Mouse (Mus musculus): Measurements from ENCODE around the gene Kctd11. TPM values are rescaled to one million over a fixed set of nuclear protein-coding genes. Genes with fewer than 3 reads are reported as not detected.

The Kctd11 gene
- polyA plus RNA-seq, 1 experiment, result 5.2 TPM

DNA sequence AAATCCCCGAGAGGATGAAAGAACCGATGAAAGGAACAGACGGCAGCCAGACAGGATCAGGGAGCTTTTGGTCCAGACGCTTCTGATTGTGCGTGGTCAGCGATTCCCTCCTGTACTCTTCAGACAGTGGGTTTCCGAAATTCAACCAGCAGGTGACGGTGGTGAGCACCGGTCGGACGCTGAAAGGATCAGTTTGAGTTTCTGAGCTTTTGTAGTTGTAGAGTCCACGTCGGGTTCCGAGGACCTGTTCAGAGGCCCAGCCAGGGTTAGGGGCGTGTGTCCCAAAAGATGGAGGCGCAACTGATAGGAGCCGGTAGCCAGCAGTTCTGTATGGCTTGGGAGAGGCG lies 727 bp downstream of the Kctd11 start:
- Histone ChIP-seq H3K9me3 (replicated peaks; ENCODE audit: control insufficient read depth, insufficient read depth, low read length, poor library complexity, severe bottlenecking) (no peaks in the 10 kb centered on the region), H3K9ac (ENCODE audit: low read depth, poor library complexity, severe bottlenecking) (peak overlapping the region; percentile 49), H3K4me3 (ENCODE audit: low read depth, low read length) (peak overlapping the region; percentile 81), H3K27ac (ENCODE audit: insufficient read depth, low read length) (peak overlapping the region; percentile 34; the same call in 1 of the 2 replicates), H3K36me3 (ENCODE audit: control insufficient read depth, insufficient read depth, low read length, poor library complexity, severe bottlenecking) (no peaks in the 10 kb centered on the region), H3K4me1 (ENCODE audit: control insufficient read depth, insufficient read depth, low read length) (peaks cover 1% of the 10 kb centered on the region), H3K27me3 (ENCODE audit: control insufficient read depth, insufficient read depth, low read length, poor library complexity, severe bottlenecking) (no peaks in the 10 kb centered on the region)
- TF ChIP-seq EP300 (IDR thresholded peaks at IDR 0.05; ENCODE audit: insufficient read depth, low read depth, low read length), result no peak
- TF ChIP-seq CTCF (IDR thresholded peaks at IDR 0.05; ENCODE audit: low read depth, low read length), result peak; percentile 66
- no peak for TF ChIP-seq POLR2A (IDR thresholded peaks at IDR 0.05; ENCODE audit: insufficient read depth, low read length)

DNA sequence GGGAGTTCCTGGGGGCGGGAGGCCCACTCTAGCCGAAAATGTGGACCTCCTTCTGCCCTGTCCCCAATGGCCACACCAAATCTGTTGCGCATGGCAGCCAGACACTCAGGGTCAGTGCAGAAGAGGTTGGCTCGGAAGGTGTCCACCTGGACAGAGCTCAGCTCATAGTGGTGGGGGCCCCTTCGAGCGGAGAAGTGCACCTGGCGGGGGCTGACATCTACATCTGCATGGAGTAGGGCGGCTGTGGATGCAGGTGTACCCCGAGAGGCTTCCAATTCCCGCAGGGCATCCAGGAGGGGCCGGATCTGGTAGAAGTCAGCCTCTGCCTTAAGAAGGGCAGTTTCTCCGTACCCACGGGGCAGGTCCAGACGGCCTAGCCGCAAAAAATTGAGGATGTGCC lies 1.5 kb downstream of the Kctd11 start:
- TF ChIP-seq EP300 (IDR thresholded peaks at IDR 0.05; ENCODE audit: insufficient read depth, low read depth, low read length) (no peak), POLR2A (IDR thresholded peaks at IDR 0.05; ENCODE audit: insufficient read depth, low read length) (no peak), CTCF (IDR thresholded peaks at IDR 0.05; ENCODE audit: low read depth, low read length) (no peak)
- Histone ChIP-seq H3K36me3 (ENCODE audit: control insufficient read depth, insufficient read depth, low read length, poor library complexity, severe bottlenecking) (no peaks in the 10 kb centered on the region), H3K4me3 (ENCODE audit: low read depth, low read length) (peak overlapping the region; percentile 8), H3K9ac (ENCODE audit: low read depth, poor library complexity, severe bottlenecking) (peak overlapping the region; percentile 49), H3K27ac (ENCODE audit: insufficient read depth, low read length) (no peak overlapping the region), H3K9me3 (replicated peaks; ENCODE audit: control insufficient read depth, insufficient read depth, low read length, poor library complexity, severe bottlenecking) (no peaks in the 10 kb centered on the region), H3K27me3 (ENCODE audit: control insufficient read depth, insufficient read depth, low read length, poor library complexity, severe bottlenecking) (no peaks in the 10 kb centered on the region), H3K4me1 (ENCODE audit: control insufficient read depth, insufficient read depth, low read length) (peaks cover 1% of the 10 kb centered on the region)

DNA sequence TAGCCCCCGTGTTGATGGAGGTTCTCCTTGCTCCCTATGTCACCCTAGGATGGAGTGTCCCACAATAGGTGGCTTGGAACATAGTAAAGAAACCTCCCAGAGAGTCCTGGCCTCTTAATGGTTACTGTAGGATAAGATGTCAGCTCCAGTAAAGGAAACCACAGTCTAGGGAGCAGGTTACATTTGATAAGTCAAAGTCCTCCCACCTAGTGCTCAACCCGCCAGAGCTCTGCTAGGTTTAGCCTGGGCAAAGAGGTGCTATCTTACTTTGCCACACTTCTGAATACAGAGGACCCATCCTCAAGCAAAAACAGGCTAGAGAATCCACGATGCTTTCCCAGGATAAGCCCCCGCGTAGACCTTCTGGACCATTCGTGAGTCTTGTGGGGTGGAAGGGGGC lies 2.3 kb downstream of the Kctd11 start:
- TF ChIP-seq POLR2A (IDR thresholded peaks at IDR 0.05; ENCODE audit: insufficient read depth, low read length) (no peak), EP300 (IDR thresholded peaks at IDR 0.05; ENCODE audit: insufficient read depth, low read depth, low read length) (no peak), CTCF (IDR thresholded peaks at IDR 0.05; ENCODE audit: low read depth, low read length) (no peak)
- peaks cover 1% of the 10 kb centered on the region for H3K4me1 ChIP-seq (ENCODE audit: control insufficient read depth, insufficient read depth, low read length)
- no peaks in the 10 kb centered on the region for H3K27me3 ChIP-seq (ENCODE audit: control insufficient read depth, insufficient read depth, low read length, poor library complexity, severe bottlenecking)
- no peaks in the 10 kb centered on the region for H3K9me3 ChIP-seq (replicated peaks; ENCODE audit: control insufficient read depth, insufficient read depth, low read length, poor library complexity, severe bottlenecking)
- no peaks in the 10 kb centered on the region for H3K36me3 ChIP-seq (ENCODE audit: control insufficient read depth, insufficient read depth, low read length, poor library complexity, severe bottlenecking)
- no peak overlapping the region for H3K4me3 ChIP-seq (ENCODE audit: low read depth, low read length)
- peak overlapping the region; percentile 49; the same call in 1 of the 2 replicates for H3K9ac ChIP-seq (ENCODE audit: low read depth, poor library complexity, severe bottlenecking)
- H3K27ac ChIP-seq (ENCODE audit: insufficient read depth, low read length), result no peak overlapping the region

GRCm38 (mm10) chr11:69878399-69878798 lies 2.8 kb downstream of the Kctd11 start:
- Histone ChIP-seq H3K36me3 (ENCODE audit: control insufficient read depth, insufficient read depth, low read length, poor library complexity, severe bottlenecking) (no peaks in the 10 kb centered on the region), H3K4me1 (ENCODE audit: control insufficient read depth, insufficient read depth, low read length) (peaks cover 1% of the 10 kb centered on the region), H3K9me3 (replicated peaks; ENCODE audit: control insufficient read depth, insufficient read depth, low read length, poor library complexity, severe bottlenecking) (no peaks in the 10 kb centered on the region), H3K9ac (ENCODE audit: low read depth, poor library complexity, severe bottlenecking) (peak overlapping the region; percentile 79; the same call in 1 of the 2 replicates), H3K27ac (ENCODE audit: insufficient read depth, low read length) (no peak overlapping the region), H3K4me3 (ENCODE audit: low read depth, low read length) (no peak overlapping the region), H3K27me3 (ENCODE audit: control insufficient read depth, insufficient read depth, low read length, poor library complexity, severe bottlenecking) (no peaks in the 10 kb centered on the region)
- TF ChIP-seq CTCF (IDR thresholded peaks at IDR 0.05; ENCODE audit: low read depth, low read length), result no peak
- no peak for TF ChIP-seq EP300 (IDR thresholded peaks at IDR 0.05; ENCODE audit: insufficient read depth, low read depth, low read length)
- no peak for TF ChIP-seq POLR2A (IDR thresholded peaks at IDR 0.05; ENCODE audit: insufficient read depth, low read length)

DNA sequence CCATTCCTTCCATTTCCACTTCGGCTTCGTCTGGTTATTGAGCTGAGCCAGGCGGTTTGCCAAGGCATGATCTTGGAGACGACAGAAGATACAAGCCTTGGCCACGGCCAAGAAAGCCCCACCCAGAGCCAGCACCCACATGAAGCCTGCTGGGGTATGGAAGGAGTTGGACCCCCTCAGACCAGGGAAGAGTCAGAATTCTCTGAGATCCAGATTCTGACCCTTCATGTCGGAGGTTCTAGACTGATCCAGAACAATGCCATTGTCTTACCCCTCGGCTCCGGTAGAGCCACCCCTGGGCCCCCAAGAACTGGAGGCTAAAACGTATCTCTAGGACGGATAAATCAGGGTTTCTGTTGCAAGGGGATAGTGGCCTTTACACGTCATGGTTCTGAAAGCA lies 3.3 kb downstream of the Kctd11 start, which contains the start of gene Tmem95:
Gene Tmem95 (minus strand): TSS at position 141 of the 400 bp plus-strand sequence.
- Histone ChIP-seq H3K9me3 (replicated peaks; ENCODE audit: control insufficient read depth, insufficient read depth, low read length, poor library complexity, severe bottlenecking) (no peaks in the 10 kb centered on the region), H3K4me3 (ENCODE audit: low read depth, low read length) (peak within 1 kb of the TSS; percentile 32), H3K27ac (ENCODE audit: insufficient read depth, low read length) (peak within 1 kb of the TSS; percentile 81), H3K4me1 (ENCODE audit: control insufficient read depth, insufficient read depth, low read length) (peaks cover 1% of the 10 kb centered on the region), H3K36me3 (ENCODE audit: control insufficient read depth, insufficient read depth, low read length, poor library complexity, severe bottlenecking) (no peaks in the 10 kb centered on the region), H3K27me3 (ENCODE audit: control insufficient read depth, insufficient read depth, low read length, poor library complexity, severe bottlenecking) (no peaks in the 10 kb centered on the region), H3K9ac (ENCODE audit: low read depth, poor library complexity, severe bottlenecking) (peak within 1 kb of the TSS; percentile 79)
- no peak for TF ChIP-seq CTCF (IDR thresholded peaks at IDR 0.05; ENCODE audit: low read depth, low read length)
- TF ChIP-seq EP300 (IDR thresholded peaks at IDR 0.05; ENCODE audit: insufficient read depth, low read depth, low read length), result no peak
- no peak for TF ChIP-seq POLR2A (IDR thresholded peaks at IDR 0.05; ENCODE audit: insufficient read depth, low read length)

DNA sequence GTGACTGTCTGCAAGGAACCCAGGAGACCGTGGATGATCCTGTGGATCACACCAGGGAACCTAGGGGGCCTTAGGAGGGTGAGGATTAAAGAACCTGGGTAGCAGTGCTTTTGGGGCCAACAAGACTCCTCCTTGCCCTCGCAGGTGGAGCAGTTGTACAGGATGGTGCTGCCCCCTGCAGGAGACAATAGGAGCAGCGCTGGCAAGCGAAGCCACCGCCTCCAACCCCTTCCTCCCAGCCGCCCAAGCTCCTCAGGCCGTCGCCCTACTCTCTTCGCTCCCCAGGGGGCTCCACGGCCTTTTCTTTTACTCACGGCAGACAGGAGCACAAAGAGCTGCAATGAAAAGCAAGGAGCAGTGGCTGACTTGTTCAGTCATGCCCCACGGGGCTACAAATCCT lies 4.3 kb downstream of the Kctd11 start:
- TF ChIP-seq POLR2A (IDR thresholded peaks at IDR 0.05; ENCODE audit: insufficient read depth, low read length) (no peak), EP300 (IDR thresholded peaks at IDR 0.05; ENCODE audit: insufficient read depth, low read depth, low read length) (peak; percentile 59; the same call in 1 of the 2 replicates), CTCF (IDR thresholded peaks at IDR 0.05; ENCODE audit: low read depth, low read length) (peak; percentile 85)
- H3K36me3 ChIP-seq (ENCODE audit: control insufficient read depth, insufficient read depth, low read length, poor library complexity, severe bottlenecking), result no peaks in the 10 kb centered on the region
- peak overlapping the region; percentile 81 for H3K27ac ChIP-seq (ENCODE audit: insufficient read depth, low read length)
- no peaks in the 10 kb centered on the region for H3K9me3 ChIP-seq (replicated peaks; ENCODE audit: control insufficient read depth, insufficient read depth, low read length, poor library complexity, severe bottlenecking)
- peak overlapping the region; percentile 32 for H3K4me3 ChIP-seq (ENCODE audit: low read depth, low read length)
- no peaks in the 10 kb centered on the region for H3K27me3 ChIP-seq (ENCODE audit: control insufficient read depth, insufficient read depth, low read length, poor library complexity, severe bottlenecking)
- peak overlapping the region; percentile 79 for H3K9ac ChIP-seq (ENCODE audit: low read depth, poor library complexity, severe bottlenecking)
- H3K4me1 ChIP-seq (ENCODE audit: control insufficient read depth, insufficient read depth, low read length), result peaks cover 1% of the 10 kb centered on the region

Data from ES-Bruce4 (cell line).